Mouse (Mus musculus): Measurements from ENCODE around the gene Aspscr1. TPM values are rescaled to one million over a fixed set of nuclear protein-coding genes. Genes with fewer than 3 reads are reported as not detected.
A peak's percentile ranks its signal among the peaks of the same experiment; 100 is the strongest.

Aspscr1 gene
- polyA plus RNA-seq, 1 experiment = 42.8 TPM

DNA sequence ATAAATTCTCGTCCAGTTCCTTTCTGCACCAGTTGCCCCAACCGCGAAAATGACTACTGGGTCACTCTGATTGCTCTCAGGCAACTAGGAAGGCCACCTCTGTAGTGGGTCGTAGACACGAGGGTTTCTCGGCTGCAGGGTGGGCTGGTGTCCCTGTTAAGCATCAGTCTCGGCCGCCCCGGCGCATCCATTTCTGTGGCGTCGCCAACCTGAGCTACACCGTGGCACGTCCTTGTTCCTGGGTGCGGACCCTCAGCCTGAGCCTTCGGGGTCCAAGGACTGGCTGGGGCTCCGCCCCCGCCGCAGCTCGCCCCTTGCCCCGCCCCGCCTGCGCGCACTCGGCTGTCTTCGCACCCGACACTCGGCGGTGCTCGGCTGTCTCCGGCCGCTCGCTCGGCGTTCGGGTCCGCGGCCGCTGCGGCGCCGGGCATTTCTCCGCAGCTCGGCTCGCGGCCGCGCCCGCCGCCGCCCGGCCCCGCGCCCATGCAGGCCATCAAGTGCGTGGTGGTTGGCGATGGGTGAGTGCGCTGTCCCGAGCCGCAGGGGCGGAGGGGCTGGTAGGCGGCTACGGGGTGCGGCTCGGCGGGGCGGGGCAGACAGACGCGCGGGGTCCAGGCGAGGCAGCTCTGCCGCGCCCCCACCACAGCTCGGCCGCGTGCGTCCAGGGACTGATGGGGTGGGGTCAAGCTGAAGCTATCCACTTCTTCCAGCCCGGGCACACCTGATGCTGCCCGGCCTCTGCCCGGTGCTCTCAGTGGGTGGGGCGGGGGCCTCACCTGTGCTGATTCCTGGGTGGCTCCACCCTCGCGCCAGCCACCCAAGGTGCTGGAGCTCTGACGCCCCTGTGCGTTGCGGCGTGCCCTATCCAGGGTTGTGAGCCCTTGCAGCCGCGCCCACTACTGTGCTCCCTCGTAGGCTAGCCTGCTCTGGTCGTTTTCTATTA lies 48.6 kb downstream of the Aspscr1 start, which contains the start of gene Rac3:
Gene Rac3, plus strand, starts transcription at position 347 of the 943 bp plus-strand sequence.
- H3K4me3 ChIP-seq (ENCODE audit: insufficient read depth, low read length) = peak within 1 kb of the TSS; percentile 59
- H3K27ac ChIP-seq (ENCODE audit: insufficient read depth, low read depth, low read length) = no peak within 1 kb of the TSS
- TF ChIP-seq POLR2A (IDR thresholded peaks at IDR 0.05; ENCODE audit: borderline replicate concordance, low read depth, low read length) (no peak), CTCF (IDR thresholded peaks at IDR 0.05; ENCODE audit: low read depth, low read length) (no peak)
- peaks cover 8% of the 10 kb centered on the region for H3K4me1 ChIP-seq (ENCODE audit: control insufficient read depth, insufficient read depth, low read length)

- H3K4me3 ChIP-seq (ENCODE audit: insufficient read depth, low read length) = peak overlapping the region; percentile 59
- TF ChIP-seq POLR2A (IDR thresholded peaks at IDR 0.05; ENCODE audit: borderline replicate concordance, low read depth, low read length) (no peak), CTCF (IDR thresholded peaks at IDR 0.05; ENCODE audit: low read depth, low read length) (no peak)
These were observed 49.4 kb downstream of the Aspscr1 start for GRCm38 (mm10) chr11:120722067-120722630.

DNA sequence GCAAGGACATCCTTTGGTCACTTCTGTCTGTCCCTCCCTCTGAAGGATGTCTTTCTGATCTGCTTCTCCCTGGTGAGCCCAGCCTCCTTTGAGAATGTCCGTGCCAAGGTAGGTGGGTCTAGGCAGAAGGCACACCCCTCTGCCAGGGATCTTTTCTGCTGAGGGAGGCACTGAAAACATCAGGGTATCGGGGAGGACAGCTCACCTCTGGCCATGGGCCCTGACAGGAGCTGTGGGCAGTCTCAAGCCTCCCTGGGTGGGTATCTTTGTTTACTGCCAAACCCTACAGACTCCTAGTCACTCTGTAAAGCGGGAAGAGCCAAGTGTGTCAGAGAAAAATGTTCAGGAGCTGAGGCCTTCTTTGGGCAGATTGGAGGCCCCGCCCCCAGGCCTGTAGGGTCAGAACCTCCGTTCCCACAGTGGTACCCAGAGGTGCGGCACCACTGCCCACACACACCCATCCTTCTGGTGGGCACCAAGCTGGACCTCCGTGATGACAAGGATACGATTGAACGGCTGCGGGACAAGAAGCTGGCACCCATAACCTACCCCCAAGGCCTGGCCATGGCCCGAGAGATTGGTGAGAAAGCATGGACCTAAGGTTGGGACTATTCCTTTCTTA lies 50.1 kb downstream of the Aspscr1 start:
- no peak overlapping the region for H3K27ac ChIP-seq (ENCODE audit: insufficient read depth, low read depth, low read length)
- H3K4me3 ChIP-seq (ENCODE audit: insufficient read depth, low read length) = no peak overlapping the region
- H3K4me1 ChIP-seq (ENCODE audit: control insufficient read depth, insufficient read depth, low read length) = peaks cover 12% of the 10 kb centered on the region
- TF ChIP-seq POLR2A (IDR thresholded peaks at IDR 0.05; ENCODE audit: borderline replicate concordance, low read depth, low read length) (no peak), CTCF (IDR thresholded peaks at IDR 0.05; ENCODE audit: low read depth, low read length) (no peak)

More at GRCm38 (mm10) chr11:120722067-120722630, 49.4 kb downstream of the Aspscr1 start:
- peaks cover 9% of the 10 kb centered on the region for H3K4me1 ChIP-seq (ENCODE audit: control insufficient read depth, insufficient read depth, low read length)
- no peak overlapping the region for H3K27ac ChIP-seq (ENCODE audit: insufficient read depth, low read depth, low read length)

DNA sequence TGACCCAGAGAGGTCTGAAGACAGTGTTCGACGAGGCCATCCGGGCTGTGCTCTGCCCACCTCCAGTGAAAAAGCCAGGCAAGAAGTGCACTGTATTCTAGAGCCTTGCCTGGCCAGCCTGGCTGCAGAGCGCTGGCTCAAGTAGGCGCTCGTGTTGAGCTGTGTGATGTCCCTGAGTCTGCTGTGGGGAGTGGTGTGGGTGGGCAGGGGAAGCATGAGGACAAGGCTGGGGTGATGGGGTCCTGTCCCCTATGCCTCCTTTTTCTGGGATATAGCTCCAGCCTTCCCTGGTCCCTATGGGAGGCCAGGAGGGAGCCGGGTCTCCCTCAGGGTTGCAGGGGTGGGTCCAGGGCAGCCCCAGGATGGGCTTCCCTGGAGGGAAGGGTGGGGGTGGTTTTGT lies 50.7 kb downstream of the Aspscr1 start:
- Histone ChIP-seq H3K4me1 (ENCODE audit: control insufficient read depth, insufficient read depth, low read length) (peaks cover 12% of the 10 kb centered on the region), H3K4me3 (ENCODE audit: insufficient read depth, low read length) (no peak overlapping the region), H3K27ac (ENCODE audit: insufficient read depth, low read depth, low read length) (no peak overlapping the region)
- no peak for TF ChIP-seq POLR2A (IDR thresholded peaks at IDR 0.05; ENCODE audit: borderline replicate concordance, low read depth, low read length)

DNA sequence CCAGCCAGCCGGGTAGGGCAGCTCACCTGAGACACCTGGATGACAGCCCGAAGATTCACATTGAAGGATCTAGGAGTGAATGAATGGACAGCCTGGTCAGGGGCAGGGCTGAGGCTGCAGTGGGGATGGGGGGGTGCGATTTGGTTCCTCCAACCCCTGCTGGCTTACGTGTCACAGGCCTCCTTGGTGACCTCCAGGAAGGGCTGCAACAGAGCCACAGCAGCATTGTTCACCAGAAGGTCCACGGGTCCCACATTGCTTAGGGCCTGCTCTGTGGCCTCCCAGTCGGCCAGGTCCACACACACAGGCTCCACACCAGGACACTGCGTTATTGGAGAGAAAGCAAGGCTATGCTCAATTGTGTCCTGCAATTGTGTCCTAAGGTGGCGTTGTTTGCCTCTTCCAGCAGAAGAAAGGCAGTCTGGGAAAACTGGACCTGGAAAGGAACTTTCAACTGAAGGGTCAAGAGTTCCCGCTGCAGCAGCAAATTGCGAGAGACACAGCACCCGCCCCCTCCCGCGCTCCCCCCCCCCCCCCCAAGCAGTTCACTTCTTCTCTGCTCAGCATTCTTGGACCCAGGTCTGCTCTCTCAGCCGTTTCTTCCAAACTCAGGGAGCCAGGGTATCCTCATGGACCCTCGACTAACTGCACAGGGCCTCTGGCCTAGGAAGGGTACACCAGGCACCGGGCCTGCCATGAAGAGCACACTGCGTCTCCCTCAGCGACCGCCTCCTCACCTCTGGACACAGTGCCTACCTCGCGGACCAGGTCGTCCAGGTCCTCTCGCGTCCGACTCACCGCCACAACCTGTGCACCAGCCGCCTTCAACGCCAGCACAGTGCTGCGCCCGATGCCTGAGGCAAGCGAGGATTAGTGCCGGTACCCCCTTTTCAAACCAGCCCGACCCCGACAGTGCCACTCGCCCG lies 53.7 kb downstream of the Aspscr1 start:
- Histone ChIP-seq H3K4me3 (ENCODE audit: insufficient read depth, low read length) (peak overlapping the region; percentile 94), H3K4me1 (ENCODE audit: control insufficient read depth, insufficient read depth, low read length) (peaks cover 34% of the 10 kb centered on the region), H3K27ac (ENCODE audit: insufficient read depth, low read depth, low read length) (peak overlapping the region; percentile 45)
- TF ChIP-seq CTCF (IDR thresholded peaks at IDR 0.05; ENCODE audit: low read depth, low read length) = no peak
- no peak for TF ChIP-seq POLR2A (IDR thresholded peaks at IDR 0.05; ENCODE audit: borderline replicate concordance, low read depth, low read length)

DNA sequence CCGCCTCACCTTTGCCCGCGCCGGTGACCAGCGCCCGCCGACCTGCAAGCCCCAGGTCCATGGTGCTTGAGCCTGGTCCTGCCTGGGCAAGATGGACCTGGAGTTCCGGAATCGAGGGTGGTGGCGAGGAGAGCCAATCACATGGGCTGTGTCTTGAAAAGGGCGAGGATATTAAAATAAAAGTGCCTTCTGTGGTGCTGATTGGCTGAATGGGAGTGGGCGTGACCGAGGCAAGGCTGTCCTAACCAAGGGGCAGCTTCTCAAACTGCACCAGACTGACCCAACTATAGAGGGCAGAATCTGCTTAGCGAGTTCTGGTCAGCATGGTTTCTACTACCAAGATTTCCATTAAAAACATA lies 54.4 kb downstream of the Aspscr1 start, which contains the start of gene Dcxr:
Gene Dcxr, minus strand, starts transcription at position 113 of the 359 bp plus-strand sequence.
- Histone ChIP-seq H3K4me3 (ENCODE audit: insufficient read depth, low read length) (peak within 1 kb of the TSS; percentile 94), H3K4me1 (ENCODE audit: control insufficient read depth, insufficient read depth, low read length) (peaks cover 39% of the 10 kb centered on the region), H3K27ac (ENCODE audit: insufficient read depth, low read depth, low read length) (peak within 1 kb of the TSS; percentile 45)
- TF ChIP-seq POLR2A (IDR thresholded peaks at IDR 0.05; ENCODE audit: borderline replicate concordance, low read depth, low read length) (no peak), CTCF (IDR thresholded peaks at IDR 0.05; ENCODE audit: low read depth, low read length) (no peak)

DNA sequence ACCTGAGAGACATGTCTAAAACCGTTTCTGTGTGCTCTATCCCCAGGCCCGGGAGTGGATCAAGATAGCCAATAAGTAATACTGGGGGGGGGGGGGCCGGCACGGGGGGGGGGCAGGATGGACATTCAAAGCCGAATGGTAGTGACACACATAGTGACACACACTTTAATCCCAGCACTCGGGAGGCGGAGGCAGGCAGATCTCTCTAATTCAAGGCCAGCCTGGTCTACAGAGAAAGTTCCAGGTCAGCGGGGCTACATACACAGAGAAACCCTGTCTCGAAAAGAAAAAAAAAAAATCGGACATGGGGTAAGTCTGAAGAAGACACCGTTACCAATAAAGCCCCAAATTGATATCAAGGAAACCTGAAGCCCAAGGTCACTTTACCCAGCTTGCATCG lies 54.8 kb downstream of the Aspscr1 start:
- TF ChIP-seq CTCF (IDR thresholded peaks at IDR 0.05; ENCODE audit: low read depth, low read length) (no peak), POLR2A (IDR thresholded peaks at IDR 0.05; ENCODE audit: borderline replicate concordance, low read depth, low read length) (no peak)
- no peak overlapping the region for H3K4me3 ChIP-seq (ENCODE audit: insufficient read depth, low read length)
- H3K4me1 ChIP-seq (ENCODE audit: control insufficient read depth, insufficient read depth, low read length) = peaks cover 42% of the 10 kb centered on the region
- no peak overlapping the region for H3K27ac ChIP-seq (ENCODE audit: insufficient read depth, low read depth, low read length)

DNA sequence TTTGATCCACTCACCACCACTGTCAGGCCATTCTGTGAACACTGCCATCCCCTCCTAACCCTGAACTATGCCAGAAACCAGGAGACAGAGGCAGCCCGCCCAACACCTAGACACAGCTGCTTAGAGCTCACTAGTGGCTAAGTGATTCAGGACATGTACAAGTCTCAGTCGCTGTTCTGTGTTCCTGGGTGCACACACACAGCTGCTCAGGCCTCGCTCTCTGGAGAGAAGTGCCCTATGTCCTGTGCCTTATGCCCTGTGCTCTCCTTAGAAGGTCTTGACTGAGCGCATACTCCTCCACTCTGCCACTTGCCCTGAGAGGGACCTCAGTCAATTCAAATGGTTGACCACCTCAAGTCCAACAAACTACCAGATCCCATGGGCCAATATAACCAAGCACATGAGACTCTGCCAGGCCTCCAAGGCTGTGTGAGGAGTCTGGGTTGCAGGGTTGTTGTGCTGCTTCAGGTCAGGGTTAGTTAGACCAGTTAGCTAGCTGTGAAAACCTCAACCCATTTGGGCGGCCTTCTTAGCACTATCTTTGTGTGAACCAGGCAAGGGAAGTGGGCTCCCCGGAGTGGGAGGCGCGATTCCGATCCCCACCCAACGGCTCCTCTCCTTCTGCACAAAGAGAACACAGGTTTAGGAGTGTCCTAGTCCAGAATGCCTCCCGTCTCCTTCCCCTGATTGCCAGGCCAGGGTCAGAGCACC lies 55.9 kb downstream of the Aspscr1 start:
- TF ChIP-seq CTCF (IDR thresholded peaks at IDR 0.05; ENCODE audit: low read depth, low read length) (no peak), POLR2A (IDR thresholded peaks at IDR 0.05; ENCODE audit: borderline replicate concordance, low read depth, low read length) (no peak)
- no peak overlapping the region for H3K4me3 ChIP-seq (ENCODE audit: insufficient read depth, low read length)
- peaks cover 51% of the 10 kb centered on the region for H3K4me1 ChIP-seq (ENCODE audit: control insufficient read depth, insufficient read depth, low read length)
- peak overlapping the region; percentile 48 for H3K27ac ChIP-seq (ENCODE audit: insufficient read depth, low read depth, low read length)

DNA sequence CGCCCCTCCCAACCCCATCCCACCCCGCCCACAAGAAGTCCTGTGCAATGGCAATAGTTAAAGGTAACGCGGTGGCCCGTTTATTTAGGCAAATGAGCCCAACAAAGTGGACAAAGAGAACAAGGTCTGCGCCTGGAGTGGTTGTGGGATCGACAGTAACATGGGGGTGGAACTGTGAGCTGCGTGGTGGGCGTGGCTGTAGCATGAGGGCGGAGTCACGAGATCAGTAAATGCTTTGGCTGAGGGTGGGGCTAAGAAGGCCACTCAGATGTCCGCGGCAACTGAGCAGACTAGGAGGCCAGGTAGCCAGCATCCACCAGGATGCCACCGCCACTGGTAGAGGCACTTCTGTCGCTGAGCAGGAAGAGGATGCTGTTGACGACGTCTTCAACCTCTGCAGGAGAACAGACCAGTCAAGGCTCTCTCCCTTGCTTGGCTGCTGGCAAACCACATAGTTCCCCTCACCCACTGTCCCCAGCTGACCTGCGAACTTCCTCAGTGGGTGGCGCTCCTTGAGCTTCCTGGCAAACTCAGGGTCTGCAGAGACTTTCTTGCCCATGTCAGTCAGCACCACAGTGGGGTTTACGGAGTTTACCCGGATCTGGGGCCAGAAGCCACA lies 56.8 kb downstream of the Aspscr1 start:
- Histone ChIP-seq H3K4me1 (ENCODE audit: control insufficient read depth, insufficient read depth, low read length) (peaks cover 56% of the 10 kb centered on the region), H3K27ac (ENCODE audit: insufficient read depth, low read depth, low read length) (peak overlapping the region; percentile 48), H3K4me3 (ENCODE audit: insufficient read depth, low read length) (peak overlapping the region; percentile 32)
